Mouse (Mus musculus) urinary bladder, adult 18-20 months (tissue): ENCODE measurements around the gene Prap1.
A peak's percentile ranks its signal among the peaks of the same experiment; 100 is the strongest.
"Not testable (repeated sequence)": the region's sequence is repeated elsewhere in the genome, so short reads cannot be mapped to it uniquely, and the experiment has no call there.

ENCODE experiments used
- DNase-seq, 2 experiments: peaks; one replicate each; pipeline ENCODE4 v3.0.0; 2022; ENCODE audit warnings: low spot score in 2 of 2, mixed read lengths in 2 of 2

Gene Prap1

DNA sequence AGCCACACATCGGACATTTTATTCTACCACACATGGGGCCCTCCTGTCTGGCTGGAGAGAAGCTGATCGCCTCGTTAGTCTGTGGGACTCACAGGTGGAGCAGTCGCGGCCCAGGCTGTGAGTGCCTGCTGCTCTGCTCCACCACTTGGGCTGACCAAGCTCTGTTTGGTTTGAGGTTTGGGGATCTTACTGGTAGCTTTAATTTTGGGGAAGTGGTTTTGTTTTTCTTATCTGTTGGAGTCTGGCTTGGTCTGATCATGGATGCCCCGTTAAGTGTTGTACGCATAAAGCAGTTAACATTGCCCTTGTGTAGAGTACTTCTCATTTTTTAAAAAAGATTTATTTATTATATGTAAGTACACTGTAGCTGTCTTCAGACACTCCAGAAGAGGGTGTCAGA, 40.8 kb downstream of the Prap1 start:
- not testable (repeated sequence) for DNase-seq

GRCm38 (mm10) chr7:140135106-140135770, 42.0 kb downstream of the Prap1 start:
- DNase-seq: peak in 1 of 2 experiments; percentile 60

GRCm38 (mm10) chr7:140137135-140138020, 44.2 kb downstream of the Prap1 start, which contains the start of gene Mtg1:
TSS of gene Mtg1 (plus strand) at chr7:140137564.
- peak; percentile 91 to 95 for DNase-seq

- no peak for DNase-seq
These were observed 44.8 kb downstream of the Prap1 start for GRCm38 (mm10) chr7:140138021-140138310.

DNA sequence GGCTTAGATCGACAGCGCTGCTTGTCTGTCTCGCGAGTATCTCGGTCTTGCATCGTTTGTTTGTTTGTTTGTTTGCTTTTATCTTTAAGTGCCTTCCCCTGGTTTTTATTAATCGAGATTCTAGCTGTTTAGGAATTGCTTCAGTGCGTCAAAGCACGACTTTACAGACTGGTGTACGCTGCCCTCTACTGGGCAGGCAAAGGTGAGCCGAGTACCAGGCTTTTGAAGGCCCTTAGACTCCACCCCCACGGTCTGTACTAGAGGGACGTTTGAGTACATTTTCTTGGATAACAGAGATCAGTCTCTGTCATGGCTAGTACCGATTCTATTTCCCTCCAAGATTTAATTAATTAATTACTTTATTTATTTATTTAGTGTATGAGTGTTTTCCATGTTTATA, 48.2 kb downstream of the Prap1 start:
- DNase-seq: peak in 1 of 2 experiments; percentile 53

GRCm38 (mm10) chr7:140144550-140144949, 51.4 kb downstream of the Prap1 start:
- DNase-seq: no peak
